Mouse (Mus musculus): ENCODE data around the gene Olfr317.
A peak's percentile ranks its signal among the peaks of the same experiment; 100 is the strongest.
"Not testable (repeated sequence)": the region's sequence is repeated elsewhere in the genome, so short reads cannot be mapped to it uniquely, and the experiment has no call there.

The Olfr317 gene

GRCm38 (mm10) chr11:58738792-58739262 lies at the start of gene Olfr317:
Gene Olfr317 (minus strand): TSS chr11:58739212.
- DNase-seq: no peak

GRCm38 (mm10) chr11:58788346-58788745 lies 49.3 kb upstream of the Olfr317 start:
- no peak for DNase-seq

- DNase-seq: no peak
Measured at GRCm38 (mm10) chr11:58787651-58788050, 48.6 kb upstream of the Olfr317 start.

GRCm38 (mm10) chr11:58784182-58784581 lies 45.2 kb upstream of the Olfr317 start:
- DNase-seq: no peak

GRCm38 (mm10) chr11:58782480-58783089 lies 43.6 kb upstream of the Olfr317 start, which contains the start of gene Olfr314:
Gene Olfr314 (plus strand): TSS chr11:58782952.
- DNase-seq: no peak

GRCm38 (mm10) chr11:58772888-58773287 lies 33.9 kb upstream of the Olfr317 start, which contains the start of gene Olfr315:
Gene Olfr315 (plus strand): TSS chr11:58773188.
- no peak for DNase-seq

- no peak for DNase-seq
Measured at GRCm38 (mm10) chr11:58752434-58752833, 13.4 kb upstream of the Olfr317 start, which contains the start of gene Olfr316. Gene Olfr316 (plus strand): TSS chr11:58752734.

- not testable (repeated sequence) for DNase-seq
Measured at GRCm38 (mm10) chr11:58751096-58751495, 12.1 kb upstream of the Olfr317 start.

GRCm38 (mm10) chr11:58733372-58733771 lies 5.6 kb downstream of the Olfr317 start:
- peak; percentile 28 for DNase-seq

- DNase-seq: not testable (repeated sequence)
Measured at GRCm38 (mm10) chr11:58727896-58728650, 10.9 kb downstream of the Olfr317 start.

GRCm38 (mm10) chr11:58723914-58724313 lies 15.1 kb downstream of the Olfr317 start, which contains the start of gene Olfr318:
Gene Olfr318 (minus strand): TSS chr11:58724014.
- DNase-seq: no peak

GRCm38 (mm10) chr11:58719701-58720100 lies 19.3 kb downstream of the Olfr317 start:
- DNase-seq: no peak

GRCm38 (mm10) chr11:58717723-58718122 lies 21.3 kb downstream of the Olfr317 start:
- DNase-seq: not testable (repeated sequence)

GRCm38 (mm10) chr11:58709086-58709485 lies 29.9 kb downstream of the Olfr317 start:
- no peak for DNase-seq

- DNase-seq: no peak
Measured at GRCm38 (mm10) chr11:58698862-58699261, 40.1 kb downstream of the Olfr317 start, which contains the start of gene Olfr319. Gene Olfr319 (plus strand): TSS chr11:58699162.
